Mouse (Mus musculus) myocyte (in vitro differentiated cells): ENCODE results near the gene Ppp1r14a. TPM values are rescaled to one million over a fixed set of nuclear protein-coding genes. Genes with fewer than 3 reads are reported as not detected.

Experiments
- H3K27me3 ChIP-seq: one replicate; pipeline ENCODE4 v1.6.1; 2011; ENCODE audit not compliant: control insufficient read depth, insufficient read depth, insufficient read length
- H3K36me3 ChIP-seq: one replicate; pipeline ENCODE4 v1.6.1; 2011; ENCODE audit not compliant: control insufficient read depth, insufficient read depth
- H3K4me2 ChIP-seq: one replicate; pipeline ENCODE4 v1.6.1; 2011; ENCODE audit warnings: low read depth, control low read depth
- H3K4me3 ChIP-seq: one replicate; pipeline ENCODE4 v1.5.1; 2011; ENCODE audit warnings: mild to moderate bottlenecking, control low read depth, moderate library complexity
- H3K79me2 ChIP-seq: one replicate; pipeline ENCODE4 v1.6.1; 2011; ENCODE audit not compliant: control insufficient read depth, insufficient read depth
- H3ac ChIP-seq: one replicate; pipeline ENCODE4 v1.6.1; 2011; ENCODE audit not compliant: control insufficient read depth, insufficient read length
- CEBPB ChIP-seq: IDR thresholded peaks from 2 replicates; pipeline ENCODE4 v1.6.1; 2011; ENCODE audit warnings: mild to moderate bottlenecking, moderate library complexity; ENCODE audit not compliant: poor library complexity, insufficient read depth, severe bottlenecking
- E2F4 ChIP-seq: IDR thresholded peaks from one replicate; pipeline ENCODE4 v1.6.1; 2011; ENCODE audit warnings: mild to moderate bottlenecking, control low read depth, moderate library complexity; ENCODE audit not compliant: insufficient read depth
- MAX ChIP-seq: IDR thresholded peaks from one replicate; pipeline ENCODE4 v1.6.1; 2011; ENCODE audit warnings: low read depth, mild to moderate bottlenecking, control low read depth
- MYOD1 ChIP-seq, 3 experiments: IDR thresholded peaks; one replicate each; pipeline ENCODE4 v1.6.1; 2011; ENCODE audit warnings: control low read depth in 2 of 3, low read depth in 2 of 3, mild to moderate bottlenecking in 2 of 3, moderate library complexity in 1 of 3; ENCODE audit not compliant: insufficient read length in 2 of 3, control insufficient read depth in 1 of 3
- MYOG ChIP-seq, 3 experiments: IDR thresholded peaks; one replicate each; pipeline ENCODE4 v1.6.1; 2011; ENCODE audit warnings: control low read depth in 2 of 3, low read depth in 2 of 3, mild to moderate bottlenecking in 2 of 3; ENCODE audit not compliant: insufficient read length in 2 of 3, control insufficient read depth in 1 of 3, insufficient read depth in 1 of 3
- POLR2A ChIP-seq: IDR thresholded peaks from one replicate; pipeline ENCODE4 v1.6.1; 2011; ENCODE audit warnings: low read depth, mild to moderate bottlenecking, control low read depth, moderate library complexity; ENCODE audit not compliant: insufficient read length
- POLR2AphosphoS2 ChIP-seq: IDR thresholded peaks from one replicate; pipeline ENCODE4 v1.6.1; 2011; ENCODE audit warnings: low read depth, control low read depth; ENCODE audit not compliant: insufficient read length
- REST ChIP-seq: IDR thresholded peaks from one replicate; pipeline ENCODE4 v1.6.1; 2011; ENCODE audit warnings: mild to moderate bottlenecking, control low read depth, moderate library complexity; ENCODE audit not compliant: insufficient read depth, insufficient read length
- SRF ChIP-seq: IDR thresholded peaks from one replicate; pipeline ENCODE4 v1.6.1; 2011; ENCODE audit warnings: low read depth; ENCODE audit not compliant: control insufficient read depth, insufficient read length
- TCF12 ChIP-seq: IDR thresholded peaks from one replicate; pipeline ENCODE4 v1.6.1; 2011; ENCODE audit warnings: mild to moderate bottlenecking, control low read depth; ENCODE audit not compliant: poor library complexity, insufficient read depth, severe bottlenecking
- TCF3 ChIP-seq: IDR thresholded peaks from one replicate; pipeline ENCODE4 v1.6.1; 2011; ENCODE audit warnings: low read depth, control low read depth; ENCODE audit not compliant: insufficient read length
- USF1 ChIP-seq: IDR thresholded peaks from one replicate; pipeline ENCODE4 v1.6.1; 2011; ENCODE audit warnings: low read depth, mild to moderate bottlenecking, control low read depth, moderate library complexity
- polyA plus RNA-seq: library from polyadenylated mRNA; unstranded; fragments of >200 nt; fragmentation: generic; extraction: Trizol; gene quantifications from one replicate; pipeline ENCODE4 v1.2.1, GENCODE M21; 2012; ENCODE audit warnings: missing spikeins

The Ppp1r14a gene
- polyA plus RNA-seq, 1 experiment, result 0.35 TPM

DNA sequence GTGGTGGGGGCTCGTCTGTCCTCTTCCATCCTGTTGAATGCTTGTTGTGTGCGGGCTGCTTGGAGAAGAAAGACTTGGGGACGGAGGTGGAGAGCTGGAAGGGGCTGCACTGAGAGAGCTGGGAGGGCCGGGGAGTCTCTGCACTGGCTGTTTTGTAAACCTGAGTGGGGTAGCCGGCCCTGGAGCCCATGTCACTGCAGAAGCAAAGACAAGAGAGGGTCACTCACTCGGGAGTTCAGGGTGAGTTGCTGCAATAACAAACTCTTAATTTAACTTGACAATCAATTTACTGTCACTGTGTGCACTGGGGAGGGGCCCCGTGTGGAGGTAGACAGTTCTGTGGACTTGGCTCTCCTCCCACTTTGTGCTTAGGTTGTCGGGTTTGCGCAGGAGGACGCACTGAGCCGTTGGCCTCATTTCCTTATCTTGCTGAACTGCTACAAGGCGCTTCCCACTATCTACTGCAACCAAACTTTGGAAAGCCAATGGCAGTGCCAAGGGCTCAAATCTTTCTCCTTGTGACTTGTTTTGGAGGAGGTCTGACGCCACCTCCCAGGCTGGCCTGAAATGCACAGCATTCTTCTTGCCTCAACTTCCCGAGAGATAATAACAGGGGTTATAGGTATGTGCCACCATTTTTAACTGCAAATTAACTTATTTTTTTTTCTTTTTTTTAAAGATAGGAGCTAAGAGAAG, 50.0 kb downstream of the Ppp1r14a start:
- no peaks in the 10 kb centered on the region for H3K79me2 ChIP-seq
- no peak overlapping the region for H3K4me3 ChIP-seq
- no peak overlapping the region for H3K4me2 ChIP-seq
- H3K36me3 ChIP-seq, result no peaks in the 10 kb centered on the region
- no peak overlapping the region for H3ac ChIP-seq
- TF ChIP-seq E2F4 (no peak), MYOD1 (IDR thresholded peaks at IDR 0.05; ENCODE audit: control insufficient read depth in 1 of 3, insufficient read length in 2 of 3, low read depth in 2 of 3) (no peak), MAX (no peak), SRF (no peak), MYOG (IDR thresholded peaks at IDR 0.05; ENCODE audit: control insufficient read depth in 1 of 3, insufficient read depth in 1 of 3, insufficient read length in 2 of 3, low read depth in 2 of 3) (no peak), POLR2A (no peak), POLR2AphosphoS2 (no peak), REST (no peak), USF1 (no peak), CEBPB (no peak), TCF12 (no peak), TCF3 (no peak)
- H3K27me3 ChIP-seq, result no peaks in the 10 kb centered on the region

GRCm38 (mm10) chr7:29340247-29340646, 51.1 kb downstream of the Ppp1r14a start:
- H3K27me3 ChIP-seq, result no peaks in the 10 kb centered on the region
- H3K79me2 ChIP-seq, result no peaks in the 10 kb centered on the region
- H3K4me2 ChIP-seq, result no peak overlapping the region
- TF ChIP-seq POLR2A (no peak), MYOG (IDR thresholded peaks at IDR 0.05; ENCODE audit: control insufficient read depth in 1 of 3, insufficient read depth in 1 of 3, insufficient read length in 2 of 3, low read depth in 2 of 3) (no peak), TCF12 (no peak), CEBPB (no peak), MYOD1 (IDR thresholded peaks at IDR 0.05; ENCODE audit: control insufficient read depth in 1 of 3, insufficient read length in 2 of 3, low read depth in 2 of 3) (no peak), TCF3 (no peak), E2F4 (no peak)
- no peak overlapping the region for H3ac ChIP-seq
- H3K36me3 ChIP-seq, result no peaks in the 10 kb centered on the region
- no peak overlapping the region for H3K4me3 ChIP-seq

- Histone ChIP-seq H3ac (no peak overlapping the region), H3K4me2 (no peak overlapping the region), H3K27me3 (no peaks in the 10 kb centered on the region), H3K36me3 (no peaks in the 10 kb centered on the region), H3K79me2 (no peaks in the 10 kb centered on the region), H3K4me3 (no peak overlapping the region)
- TF ChIP-seq E2F4, result no peak
- no peak for TF ChIP-seq SRF
- TF ChIP-seq MYOD1 (IDR thresholded peaks at IDR 0.05; ENCODE audit: control insufficient read depth in 1 of 3, insufficient read length in 2 of 3, low read depth in 2 of 3), result no peak
- TF ChIP-seq POLR2A, result no peak
- no peak for TF ChIP-seq TCF3
- TF ChIP-seq REST, result no peak
- no peak for TF ChIP-seq POLR2AphosphoS2
Observed at GRCm38 (mm10) chr7:29340838-29341237, 51.7 kb downstream of the Ppp1r14a start.

GRCm38 (mm10) chr7:29341722-29342121, 52.6 kb downstream of the Ppp1r14a start:
- H3K4me3 ChIP-seq, result no peak overlapping the region
- TF ChIP-seq SRF, result no peak
- no peak for TF ChIP-seq MAX
- TF ChIP-seq POLR2A, result no peak
- TF ChIP-seq USF1, result no peak
- no peak for TF ChIP-seq POLR2AphosphoS2
- no peak for TF ChIP-seq E2F4
- no peak for TF ChIP-seq TCF3
- TF ChIP-seq REST, result no peak
- TF ChIP-seq MYOG (IDR thresholded peaks at IDR 0.05; ENCODE audit: control insufficient read depth in 1 of 3, insufficient read depth in 1 of 3, insufficient read length in 2 of 3, low read depth in 2 of 3), result no peak
- TF ChIP-seq TCF12, result no peak
- TF ChIP-seq MYOD1 (IDR thresholded peaks at IDR 0.05; ENCODE audit: control insufficient read depth in 1 of 3, insufficient read length in 2 of 3, low read depth in 2 of 3), result no peak
- no peak for TF ChIP-seq CEBPB
- no peak overlapping the region for H3ac ChIP-seq
- no peaks in the 10 kb centered on the region for H3K79me2 ChIP-seq
- no peaks in the 10 kb centered on the region for H3K27me3 ChIP-seq
- H3K36me3 ChIP-seq, result peaks cover 4% of the 10 kb centered on the region
- no peak overlapping the region for H3K4me2 ChIP-seq

DNA sequence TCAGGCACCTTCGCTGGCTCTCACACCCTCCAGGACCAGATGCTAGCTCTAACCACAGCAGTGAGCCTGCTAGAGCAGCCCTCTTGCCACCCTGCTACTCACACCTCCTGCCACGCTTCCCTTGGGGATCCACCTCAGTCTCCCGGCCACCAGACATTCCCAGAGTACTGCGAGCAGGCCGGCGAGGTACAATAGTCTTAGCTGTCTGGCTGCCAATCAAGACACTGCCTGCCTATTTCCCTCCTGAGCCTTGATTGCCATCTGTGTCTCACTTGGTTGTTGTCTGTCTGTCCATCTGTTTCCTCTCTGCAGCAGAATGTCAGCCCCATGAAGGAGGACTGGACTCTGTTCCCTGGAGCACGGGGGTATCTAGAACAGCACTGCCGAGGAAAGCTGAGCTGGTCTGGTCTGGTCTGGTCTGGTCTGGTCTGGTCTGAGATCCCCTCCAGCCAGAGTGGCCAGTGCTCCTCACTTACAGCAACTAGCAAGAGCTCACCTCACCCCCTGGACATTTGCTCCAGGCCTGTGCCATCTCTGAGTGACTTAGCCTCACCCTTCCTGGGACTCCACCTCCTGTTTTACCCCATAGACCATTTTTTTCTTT, 53.5 kb downstream of the Ppp1r14a start:
- Histone ChIP-seq H3K4me2 (no peak overlapping the region), H3K27me3 (no peaks in the 10 kb centered on the region), H3K36me3 (peaks cover 4% of the 10 kb centered on the region), H3K4me3 (no peak overlapping the region), H3ac (no peak overlapping the region), H3K79me2 (no peaks in the 10 kb centered on the region)
- TF ChIP-seq TCF3 (no peak), MYOG (IDR thresholded peaks at IDR 0.05; ENCODE audit: control insufficient read depth in 1 of 3, insufficient read depth in 1 of 3, insufficient read length in 2 of 3, low read depth in 2 of 3) (no peak), CEBPB (no peak), POLR2A (no peak), POLR2AphosphoS2 (no peak), SRF (no peak)

Other genes starting within 250 kb of the Ppp1r14a start
- 73.1 TPM for gene Ryr1, start 164.1 kb upstream of the Ppp1r14a start, polyA plus RNA-seq
- gene Rasgrp4, start 154.5 kb upstream of the Ppp1r14a start, polyA plus RNA-seq, result 0.01 TPM
- gene Fam98c, start 133.1 kb upstream of the Ppp1r14a start, polyA plus RNA-seq, result 11.6 TPM
- gene Ggn, start 119.1 kb upstream of the Ppp1r14a start, polyA plus RNA-seq, result 0.89 TPM
- 4.1 TPM for gene Spred3, start 118.9 kb upstream of the Ppp1r14a start, polyA plus RNA-seq
- gene Psmd8, start 108.6 kb upstream of the Ppp1r14a start, polyA plus RNA-seq, result 404 TPM
- not detected for gene Catsperg1, start 75.3 kb upstream of the Ppp1r14a start, polyA plus RNA-seq
- 0.01 TPM for gene Kcnk6, start 56.8 kb upstream of the Ppp1r14a start, polyA plus RNA-seq
- 166 TPM for gene Yif1b, start 51.0 kb upstream of the Ppp1r14a start, polyA plus RNA-seq
- 42.4 TPM for gene 2200002D01Rik, start 40.8 kb upstream of the Ppp1r14a start, polyA plus RNA-seq
- 0.10 TPM for gene Spint2, start 7.4 kb upstream of the Ppp1r14a start, polyA plus RNA-seq
- gene Dpf1, start 14.6 kb downstream of the Ppp1r14a start, polyA plus RNA-seq, result 3.4 TPM
- gene Sipa1l3, start 229.3 kb downstream of the Ppp1r14a start, polyA plus RNA-seq, result 19.0 TPM